Mouse (Mus musculus) adrenal gland, postnatal 10 days (tissue): Measurements from ENCODE around the gene Med29. TPM values are rescaled to one million over a fixed set of nuclear protein-coding genes. Genes with fewer than 3 reads are reported as not detected.
"Not testable (repeated sequence)": the region's sequence is repeated elsewhere in the genome, so short reads cannot be mapped to it uniquely, and the experiment has no call there.

Experiments used
- DNase-seq: peaks from one replicate; pipeline ENCODE4 v3.0.0; 2021; ENCODE audit warnings: mixed read lengths
- total RNA-seq, 2 experiments: library from RNA; stranded (reverse); gene quantifications; 2 replicates each; pipeline ENCODE4 v1.2.3; 2021

Med29 gene
- total RNA-seq, 2 experiments from 2014 or later = 19.8 to 25.9 TPM

GRCm38 (mm10) chr7:28398000-28398399 lies 5.5 kb upstream of the Med29 start:
- no peak for DNase-seq

GRCm38 (mm10) chr7:28395425-28395824 lies 2.9 kb upstream of the Med29 start:
- DNase-seq = no peak

GRCm38 (mm10) chr7:28393272-28393951 lies 904 bp upstream of the Med29 start:
- no peak for DNase-seq

- no peak for DNase-seq
Observed at GRCm38 (mm10) chr7:28390331-28390730, 2.2 kb downstream of the Med29 start.

GRCm38 (mm10) chr7:28387384-28387783 lies 5.1 kb downstream of the Med29 start:
- DNase-seq = not testable (repeated sequence)

GRCm38 (mm10) chr7:28386877-28387276 lies 5.6 kb downstream of the Med29 start:
- not testable (repeated sequence) for DNase-seq

GRCm38 (mm10) chr7:28386462-28386861 lies 6.0 kb downstream of the Med29 start:
- DNase-seq = peak; percentile 90

GRCm38 (mm10) chr7:28386007-28386406 lies 6.5 kb downstream of the Med29 start:
- DNase-seq = no peak

- DNase-seq = no peak
Observed at GRCm38 (mm10) chr7:28385196-28385595, 7.3 kb downstream of the Med29 start.

- no peak for DNase-seq
Observed at GRCm38 (mm10) chr7:28384162-28384561, 8.3 kb downstream of the Med29 start.

- DNase-seq = no peak
Observed at GRCm38 (mm10) chr7:28383606-28384005, 8.9 kb downstream of the Med29 start.

- peak; percentile 66 for DNase-seq
Observed at GRCm38 (mm10) chr7:28382981-28383396, 9.5 kb downstream of the Med29 start.

- no peak for DNase-seq
Observed at GRCm38 (mm10) chr7:28382347-28382951, 10.1 kb downstream of the Med29 start.

- DNase-seq = peak; percentile 88
Observed at GRCm38 (mm10) chr7:28381938-28382337, 10.6 kb downstream of the Med29 start.

GRCm38 (mm10) chr7:28381017-28381790 lies 11.3 kb downstream of the Med29 start:
- peak; percentile 90 for DNase-seq

- DNase-seq = no peak
Observed at GRCm38 (mm10) chr7:28380237-28381016, 12.1 kb downstream of the Med29 start, which contains the start of gene Zfp36. Zfp36 (minus strand) TSS chr7:28380253.

GRCm38 (mm10) chr7:28378769-28379651 lies 13.5 kb downstream of the Med29 start:
- peak; percentile 98 for DNase-seq

- DNase-seq = peak; percentile 62
Observed at GRCm38 (mm10) chr7:28378066-28378690, 14.3 kb downstream of the Med29 start.

- DNase-seq = no peak
Observed at GRCm38 (mm10) chr7:28377190-28378065, 15.1 kb downstream of the Med29 start.
